Mouse (Mus musculus) forebrain, embryonic 16.5 days (tissue): ENCODE data around the gene Ccnl2. TPM values are rescaled to one million over a fixed set of nuclear protein-coding genes. Genes with fewer than 3 reads are reported as not detected.
A peak's percentile ranks its signal among the peaks of the same experiment; 100 is the strongest.
"Not testable (repeated sequence)": the region's sequence is repeated elsewhere in the genome, so short reads cannot be mapped to it uniquely, and the experiment has no call there.

ENCODE experiments used
- ATAC-seq: fragments of 200-750 bp; cut with Nextera tagmentation; 2 replicates; pipeline ENCODE4 v1.8.0; 2017; ENCODE audit warnings: mild to moderate bottlenecking, moderate library complexity
- H3K27ac ChIP-seq: fragments of 300-500 bp; sonication (generic); 2 replicates; pipeline ENCODE4 v1.5.1; 2014; ENCODE audit warnings: low read length, control low read depth
- H3K27me3 ChIP-seq: fragments of 300-500 bp; sonication (generic); replicated peaks from 2 replicates; pipeline ENCODE4 v1.6.1; 2014; ENCODE audit warnings: low read length; ENCODE audit not compliant: control insufficient read depth, insufficient read depth
- H3K36me3 ChIP-seq: fragments of 300-500 bp; sonication (generic); 2 replicates; pipeline ENCODE4 v1.6.1; 2014; ENCODE audit not compliant: control insufficient read depth, insufficient read depth
- H3K4me1 ChIP-seq: fragments of 300-500 bp; sonication (generic); replicated peaks from 2 replicates; pipeline ENCODE4 v1.6.1; 2014; ENCODE audit warnings: low read length; ENCODE audit not compliant: control insufficient read depth, insufficient read depth
- H3K4me2 ChIP-seq: fragments of 300-500 bp; sonication (generic); 2 replicates; pipeline ENCODE4 v1.6.1; 2014; ENCODE audit warnings: mild to moderate bottlenecking, low read length, control low read depth
- H3K4me3 ChIP-seq: fragments of 300-500 bp; sonication (generic); replicated peaks from 2 replicates; pipeline ENCODE4 v1.5.1; 2014; ENCODE audit warnings: mild to moderate bottlenecking, low read length, control low read depth
- H3K9ac ChIP-seq: fragments of 300-500 bp; sonication (generic); replicated peaks from 2 replicates; pipeline ENCODE4 v1.6.1; 2014; ENCODE audit warnings: low read depth, low read length, control low read depth
- H3K9me3 ChIP-seq: fragments of 300-500 bp; sonication (generic); 2 replicates; pipeline ENCODE4 v1.6.1; 2016; ENCODE audit warnings: low read length; ENCODE audit not compliant: control insufficient read depth
- WGBS: fragments of 180-500 bp; shearing (Covaris S2); extraction: QIAGEN DNeasy Blood & Tissue Kit; methylation state at CpG from one replicate; pipeline ENCODE4 v1.1.7; 2014; 5-methylcytosine and 5-hydroxymethylcytosine counted together
- polyA plus RNA-seq: library from polyadenylated mRNA; unstranded; fragments of >200 nt; fragmentation: Nextera tagmentation; extraction: Ambion mirVana; gene quantifications from 2 replicates; pipeline ENCODE4 v1.2.1, GENCODE M21; 2015

Gene Ccnl2
- polyA plus RNA-seq, 1 experiment from 2014 or later = 188 TPM

- Histone ChIP-seq H3K36me3 (no peaks in the 10 kb centered on the region), H3K27me3 (0 out of 2 replicates have a peak, but pooled peaks cover 2% of the 10 kb centered on the region), H3K4me1 (peaks cover 14% of the 10 kb centered on the region), H3K4me3 (peak within 1 kb of the TSS; percentile 60), H3K9ac (peak within 1 kb of the TSS; percentile 89), H3K9me3 (no peaks in the 10 kb centered on the region), H3K27ac (no peak within 1 kb of the TSS), H3K4me2 (peak within 1 kb of the TSS; percentile 75)
- ATAC-seq = no peak
- 60% methylated on average over 5 of the region's 5 CpGs for WGBS
Measured at GRCm38 (mm10) chr4:155785819-155786218, 26.5 kb upstream of the Ccnl2 start, which contains the start of gene Tmem88b. TSS of gene Tmem88b (minus strand) at chr4:155785874.

DNA sequence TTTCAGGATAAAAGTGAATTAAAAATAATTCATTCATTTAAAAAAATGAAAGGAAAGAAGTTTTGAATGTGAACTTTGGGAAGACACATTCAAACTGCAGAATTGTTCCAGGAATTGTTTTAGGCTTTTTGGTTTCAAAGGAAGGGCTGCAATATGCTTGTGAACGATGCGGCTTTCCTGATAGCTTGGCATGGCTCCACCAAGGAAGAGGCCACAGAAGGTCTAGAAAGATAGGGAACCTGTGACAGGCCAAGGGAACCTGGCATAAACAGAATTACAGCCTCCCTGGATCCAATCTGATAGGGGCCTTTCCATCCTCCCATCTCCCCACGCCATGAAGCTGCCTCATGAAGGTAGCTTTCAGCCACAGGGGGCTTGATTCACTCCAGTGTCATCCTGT lies 24.0 kb upstream of the Ccnl2 start:
- H3K4me2 ChIP-seq = no peak overlapping the region
- H3K4me3 ChIP-seq = no peak overlapping the region
- no peaks in the 10 kb centered on the region for H3K36me3 ChIP-seq
- H3K27ac ChIP-seq = no peak overlapping the region
- 66% methylated on average over 3 of the region's 3 CpGs for WGBS
- no peak for ATAC-seq
- H3K9ac ChIP-seq = no peak overlapping the region
- 0 out of 2 replicates have a peak, but pooled peaks cover 2% of the 10 kb centered on the region for H3K27me3 ChIP-seq
- H3K9me3 ChIP-seq = no peaks in the 10 kb centered on the region
- peaks cover 13% of the 10 kb centered on the region for H3K4me1 ChIP-seq

GRCm38 (mm10) chr4:155788833-155789232 lies 23.5 kb upstream of the Ccnl2 start:
- WGBS = 80% methylated on average over 4 of the region's 4 CpGs
- not testable (repeated sequence) for H3K4me1 ChIP-seq, H3K4me3 ChIP-seq, H3K36me3 ChIP-seq, H3K4me2 ChIP-seq, H3K27ac ChIP-seq, H3K9me3 ChIP-seq, H3K27me3 ChIP-seq, H3K9ac ChIP-seq, ATAC-seq

- Histone ChIP-seq H3K36me3 (no peaks in the 10 kb centered on the region), H3K4me3 (no peak within 1 kb of the TSS), H3K27ac (no peak within 1 kb of the TSS), H3K9ac (no peak within 1 kb of the TSS), H3K4me1 (peaks cover 2% of the 10 kb centered on the region; the same call in 1 of the 2 replicates), H3K9me3 (no peaks in the 10 kb centered on the region), H3K4me2 (no peak within 1 kb of the TSS), H3K27me3 (0 out of 2 replicates have a peak, but pooled peaks cover 2% of the 10 kb centered on the region)
- 76% methylated on average over 3 of the region's 3 CpGs for WGBS
- no peak for ATAC-seq
Measured at GRCm38 (mm10) chr4:155790021-155790489, 22.2 kb upstream of the Ccnl2 start, which contains the start of gene Ankrd65. TSS of gene Ankrd65 (plus strand) at chr4:155790439.

- no peak for ATAC-seq
- Histone ChIP-seq H3K4me3 (no peak overlapping the region), H3K27me3 (0 out of 2 replicates have a peak, but pooled peaks cover 2% of the 10 kb centered on the region), H3K9me3 (no peaks in the 10 kb centered on the region), H3K9ac (no peak overlapping the region), H3K4me2 (no peak overlapping the region), H3K27ac (no peak overlapping the region), H3K36me3 (no peaks in the 10 kb centered on the region), H3K4me1 (no peaks in the 10 kb centered on the region)
- 61% methylated on average over 3 of the region's 3 CpGs for WGBS
Measured at GRCm38 (mm10) chr4:155790650-155791161, 21.6 kb upstream of the Ccnl2 start.

DNA sequence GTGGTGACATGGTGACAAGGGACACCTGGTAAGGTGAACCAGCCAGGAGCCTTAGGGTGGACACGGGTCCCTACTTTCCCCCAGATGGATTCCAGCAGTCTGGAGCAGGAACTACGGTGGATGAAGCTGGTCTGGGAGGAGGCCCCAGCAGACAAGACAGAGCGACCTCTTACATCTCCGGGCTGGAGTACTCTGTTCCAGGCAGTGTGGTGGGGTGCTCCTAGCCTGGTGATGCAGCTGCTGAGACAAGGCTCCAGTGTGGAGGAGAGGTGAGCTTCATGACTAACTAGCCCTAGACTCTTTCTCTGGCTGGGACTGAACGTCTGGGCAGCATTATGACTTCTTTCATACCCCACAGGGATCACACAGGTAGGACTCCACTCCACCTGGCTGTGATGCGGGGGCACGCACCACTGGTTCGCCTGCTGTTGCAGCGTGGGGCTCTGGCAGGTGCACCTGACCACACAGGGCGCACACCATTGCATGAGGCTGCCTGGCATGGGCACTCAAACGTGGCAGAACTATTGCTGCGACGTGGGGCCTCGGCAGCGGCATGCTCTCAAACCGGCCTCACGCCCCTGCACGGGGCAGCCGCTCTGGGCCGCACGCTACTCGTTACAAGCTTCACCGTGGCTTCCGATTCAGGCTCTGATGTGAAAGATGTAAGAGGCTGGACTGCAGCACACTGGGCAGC lies 20.9 kb upstream of the Ccnl2 start:
- no peaks in the 10 kb centered on the region for H3K36me3 ChIP-seq
- WGBS = 77% methylated on average over 24 of the region's 24 CpGs
- ATAC-seq = no peak

GRCm38 (mm10) chr4:155793730-155794129 lies 18.6 kb upstream of the Ccnl2 start:
- H3K27ac ChIP-seq = no peak overlapping the region
- ATAC-seq = no peak
- no peak overlapping the region for H3K4me3 ChIP-seq
- no peak overlapping the region for H3K4me2 ChIP-seq
- H3K27me3 ChIP-seq = 0 out of 2 replicates have a peak, but pooled peaks cover 2% of the 10 kb centered on the region
- no peaks in the 10 kb centered on the region for H3K4me1 ChIP-seq
- H3K9me3 ChIP-seq = no peaks in the 10 kb centered on the region
- H3K9ac ChIP-seq = no peak overlapping the region
- 88% methylated on average over 2 of the region's 2 CpGs for WGBS
- no peaks in the 10 kb centered on the region for H3K36me3 ChIP-seq

More for the DNA sequence above, 20.9 kb upstream of the Ccnl2 start:
- Histone ChIP-seq H3K4me2 (no peak overlapping the region), H3K27ac (no peak overlapping the region), H3K9me3 (no peaks in the 10 kb centered on the region), H3K9ac (no peak overlapping the region), H3K27me3 (0 out of 2 replicates have a peak, but pooled peaks cover 2% of the 10 kb centered on the region), H3K4me3 (no peak overlapping the region), H3K4me1 (no peaks in the 10 kb centered on the region)

GRCm38 (mm10) chr4:155802075-155802474 lies 10.2 kb upstream of the Ccnl2 start:
- Histone ChIP-seq H3K36me3 (no peaks in the 10 kb centered on the region), H3K27ac (no peak overlapping the region), H3K4me3 (no peak overlapping the region), H3K4me1 (peaks cover 19% of the 10 kb centered on the region), H3K4me2 (no peak overlapping the region), H3K9me3 (no peaks in the 10 kb centered on the region), H3K27me3 (no peaks in the 10 kb centered on the region), H3K9ac (no peak overlapping the region)
- 86% methylated on average over 1 of the region's 1 CpGs for WGBS
- ATAC-seq = no peak

GRCm38 (mm10) chr4:155802741-155803339 lies 9.4 kb upstream of the Ccnl2 start, which contains the start of gene Mrpl20:
TSS of gene Mrpl20 (plus strand) at chr4:155802878.
- Histone ChIP-seq H3K4me3 (peak within 1 kb of the TSS; percentile 93), H3K9ac (peak within 1 kb of the TSS; percentile 83), H3K9me3 (no peaks in the 10 kb centered on the region), H3K4me1 (peaks cover 19% of the 10 kb centered on the region), H3K27ac (peak within 1 kb of the TSS; percentile 78), H3K4me2 (peak within 1 kb of the TSS; percentile 79), H3K36me3 (peaks cover under 1% of the 10 kb centered on the region; the same call in 1 of the 2 replicates), H3K27me3 (no peaks in the 10 kb centered on the region)
- ATAC-seq = peak; percentile 27; the same call in 1 of the 2 replicates
- 14% methylated on average over 12 of the region's 12 CpGs for WGBS
